Mouse (Mus musculus) bone marrow macrophage, adult 2 months (primary cell): ENCODE data around the gene Adam12. TPM values are rescaled to one million over a fixed set of nuclear protein-coding genes. Genes with fewer than 3 reads are reported as not detected.

Experiments used
- H3K27ac ChIP-seq: 2 replicates; pipeline ENCODE4 v1.5.1; 2012; ENCODE audit warnings: low read depth, low read length; ENCODE audit not compliant: insufficient read depth
- H3K4me1 ChIP-seq: 2 replicates; pipeline ENCODE4 v1.6.1; 2012; ENCODE audit warnings: low read length; ENCODE audit not compliant: control insufficient read depth, insufficient read depth
- H3K4me3 ChIP-seq: 2 replicates; pipeline ENCODE4 v1.5.1; 2012; ENCODE audit warnings: mild to moderate bottlenecking, low read length, moderate library complexity; ENCODE audit not compliant: insufficient read depth
- CTCF ChIP-seq: IDR thresholded peaks from 2 replicates; pipeline ENCODE4 v1.5.1; 2012; ENCODE audit warnings: low read depth, mild to moderate bottlenecking, low read length, moderate library complexity
- POLR2A ChIP-seq: IDR thresholded peaks from 2 replicates; pipeline ENCODE4 v1.6.1; 2012; ENCODE audit warnings: mild to moderate bottlenecking, low read depth, low read length, borderline replicate concordance
- polyA plus RNA-seq: library from polyadenylated mRNA; stranded (reverse); fragments of >200 nt; gene quantifications from 2 replicates; pipeline ENCODE4 v1.2.4, GENCODE M21; 2012; ENCODE audit not compliant: missing spikeins, insufficient read depth, insufficient read length

Gene Adam12
- polyA plus RNA-seq, 1 experiment, result not detected

- Histone ChIP-seq H3K4me1 (no peaks in the 10 kb centered on the region), H3K27ac (no peak overlapping the region), H3K4me3 (no peak overlapping the region)
- TF ChIP-seq POLR2A, result no peak
- TF ChIP-seq CTCF, result no peak
Observed at GRCm38 (mm10) chr7:134185751-134186150, 46.2 kb downstream of the Adam12 start.

- TF ChIP-seq POLR2A (no peak), CTCF (no peak)
- H3K4me3 ChIP-seq, result no peak overlapping the region
- no peak overlapping the region for H3K27ac ChIP-seq
- H3K4me1 ChIP-seq, result no peaks in the 10 kb centered on the region
Observed at GRCm38 (mm10) chr7:134181717-134182116, 50.2 kb downstream of the Adam12 start.

GRCm38 (mm10) chr7:134181056-134181455 lies 50.9 kb downstream of the Adam12 start:
- Histone ChIP-seq H3K4me1 (no peaks in the 10 kb centered on the region), H3K4me3 (no peak overlapping the region), H3K27ac (no peak overlapping the region)
- TF ChIP-seq CTCF, result no peak
- TF ChIP-seq POLR2A, result no peak

GRCm38 (mm10) chr7:134177051-134177450 lies 54.9 kb downstream of the Adam12 start:
- no peak overlapping the region for H3K27ac ChIP-seq
- H3K4me1 ChIP-seq, result no peaks in the 10 kb centered on the region
- no peak overlapping the region for H3K4me3 ChIP-seq
- TF ChIP-seq POLR2A (no peak), CTCF (no peak)

- no peak overlapping the region for H3K4me3 ChIP-seq
- H3K27ac ChIP-seq, result no peak overlapping the region
- TF ChIP-seq CTCF (no peak), POLR2A (no peak)
- H3K4me1 ChIP-seq, result no peaks in the 10 kb centered on the region
Observed at GRCm38 (mm10) chr7:134175201-134175600, 56.7 kb downstream of the Adam12 start.

GRCm38 (mm10) chr7:134173442-134174090 lies 58.4 kb downstream of the Adam12 start:
- no peaks in the 10 kb centered on the region for H3K4me1 ChIP-seq
- TF ChIP-seq CTCF (no peak), POLR2A (no peak)
- no peak overlapping the region for H3K27ac ChIP-seq
- H3K4me3 ChIP-seq, result no peak overlapping the region

- no peak overlapping the region for H3K4me3 ChIP-seq
- H3K4me1 ChIP-seq, result no peaks in the 10 kb centered on the region
- H3K27ac ChIP-seq, result no peak overlapping the region
- no peak for TF ChIP-seq POLR2A
- TF ChIP-seq CTCF, result no peak
Observed at GRCm38 (mm10) chr7:134170180-134170910, 61.6 kb downstream of the Adam12 start.

- TF ChIP-seq POLR2A (no peak), CTCF (no peak)
- Histone ChIP-seq H3K27ac (no peak overlapping the region), H3K4me1 (no peaks in the 10 kb centered on the region), H3K4me3 (no peak overlapping the region)
Observed at GRCm38 (mm10) chr7:134169780-134170179, 62.2 kb downstream of the Adam12 start.

GRCm38 (mm10) chr7:134167586-134167985 lies 64.4 kb downstream of the Adam12 start:
- H3K4me1 ChIP-seq, result no peaks in the 10 kb centered on the region
- H3K4me3 ChIP-seq, result no peak overlapping the region
- TF ChIP-seq CTCF (no peak), POLR2A (no peak)
- H3K27ac ChIP-seq, result no peak overlapping the region

- Histone ChIP-seq H3K4me3 (no peak overlapping the region), H3K4me1 (no peaks in the 10 kb centered on the region), H3K27ac (no peak overlapping the region)
- TF ChIP-seq POLR2A (no peak), CTCF (no peak)
Observed at GRCm38 (mm10) chr7:134163751-134164150, 68.2 kb downstream of the Adam12 start.
